Mouse (Mus musculus) stomach, postnatal 0 days (tissue): Measurements from ENCODE around the gene Jak1. TPM values are rescaled to one million over a fixed set of nuclear protein-coding genes. Genes with fewer than 3 reads are reported as not detected.
A peak's percentile ranks its signal among the peaks of the same experiment; 100 is the strongest.

ENCODE experiments used
- ATAC-seq: fragments of 200-750 bp; cut with Nextera tagmentation; 2 replicates; pipeline ENCODE4 v1.8.0; 2017; ENCODE audit not compliant: low FRiP score, low TSS enrichment
- DNase-seq: peaks from one replicate; pipeline ENCODE4 v3.0.0-alpha.2; 2016; ENCODE audit warnings: low spot score
- H3K27ac ChIP-seq: fragments of 300-500 bp; sonication (generic); replicated peaks from 2 replicates; pipeline ENCODE4 v1.5.1; 2014; ENCODE audit warnings: mild to moderate bottlenecking, control low read depth
- H3K27me3 ChIP-seq: fragments of 300-500 bp; sonication (generic); 2 replicates; pipeline ENCODE4 v1.6.1; 2014; ENCODE audit warnings: low read length; ENCODE audit not compliant: control insufficient read depth, insufficient read depth
- H3K36me3 ChIP-seq: fragments of 300-500 bp; sonication (generic); 2 replicates; pipeline ENCODE4 v1.6.1; 2014; ENCODE audit warnings: low read length, mixed read lengths; ENCODE audit not compliant: control insufficient read depth, insufficient read depth
- H3K4me1 ChIP-seq: fragments of 300-500 bp; sonication (generic); replicated peaks from 2 replicates; pipeline ENCODE4 v1.6.1; 2014; ENCODE audit warnings: antibody characterized with exemption; ENCODE audit not compliant: control insufficient read depth, insufficient read depth
- H3K4me2 ChIP-seq: fragments of 300-500 bp; sonication (generic); replicated peaks from 2 replicates; pipeline ENCODE4 v1.6.1; 2014; ENCODE audit warnings: low read depth, mild to moderate bottlenecking, control low read depth, moderate library complexity
- H3K4me3 ChIP-seq: fragments of 300-500 bp; sonication (generic); 2 replicates; pipeline ENCODE4 v1.5.1; 2014; ENCODE audit warnings: low read depth, low read length, control low read depth
- H3K9ac ChIP-seq: fragments of 300-500 bp; sonication (generic); 2 replicates; pipeline ENCODE4 v1.6.1; 2014; ENCODE audit warnings: mild to moderate bottlenecking, low read length, control low read depth, mixed read lengths
- H3K9me3 ChIP-seq: fragments of 300-500 bp; sonication (generic); 2 replicates; pipeline ENCODE4 v1.6.1; 2016; ENCODE audit warnings: low read length; ENCODE audit not compliant: control insufficient read depth
- CTCF ChIP-seq: IDR thresholded peaks from 2 replicates; pipeline ENCODE4 v1.5.1; 2016; ENCODE audit warnings: antibody characterized with exemption, low read depth, mild to moderate bottlenecking, moderate library complexity
- EP300 ChIP-seq: optimal IDR thresholded peaks from 2 replicates; pipeline ENCODE3; 2016; ENCODE audit warnings: antibody characterized with exemption
- WGBS: fragments of 180-500 bp; shearing (Covaris S2); extraction: QIAGEN DNeasy Blood & Tissue Kit; methylation state at CpG from one replicate; pipeline ENCODE4 v1.1.7; 2014; 5-methylcytosine and 5-hydroxymethylcytosine counted together
- polyA plus RNA-seq: library from polyadenylated mRNA; unstranded; fragments of >200 nt; fragmentation: Nextera tagmentation; extraction: Ambion mirVana; gene quantifications from 2 replicates; pipeline ENCODE4 v1.2.1, GENCODE M21; 2015

Jak1 gene
- polyA plus RNA-seq, 1 experiment from 2014 or later: 34.1 TPM

DNA sequence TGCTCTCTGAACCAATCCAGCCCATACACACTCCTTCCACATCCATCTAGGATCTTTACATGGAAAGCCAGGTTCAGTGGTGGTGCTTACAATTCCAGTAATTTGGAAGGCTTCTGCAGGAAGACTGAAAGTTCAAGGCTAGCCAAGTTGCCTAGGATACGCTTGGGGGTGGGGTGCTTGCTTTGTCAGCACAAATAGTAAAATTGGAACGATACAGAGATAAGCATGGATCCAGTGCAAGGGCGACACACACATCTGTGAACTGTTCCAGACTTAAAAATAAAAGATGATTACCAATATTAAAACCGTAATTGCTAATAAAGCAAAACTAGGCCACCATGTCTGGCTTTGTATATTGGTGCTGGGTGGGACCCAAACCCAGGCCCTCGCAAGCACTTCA, 78.5 kb downstream of the Jak1 start:
- DNase-seq (no peak), ATAC-seq (no peak)
- Histone ChIP-seq H3K4me3 (no peak overlapping the region), H3K27me3 (no peaks in the 10 kb centered on the region), H3K9ac (no peak overlapping the region), H3K9me3 (no peaks in the 10 kb centered on the region), H3K4me2 (no peak overlapping the region), H3K36me3 (peaks cover 9% of the 10 kb centered on the region), H3K27ac (no peak overlapping the region), H3K4me1 (no peaks in the 10 kb centered on the region)
- WGBS: 74% methylated on average over 5 of the region's 5 CpGs
- TF ChIP-seq CTCF: no peak

- WGBS: 41% methylated on average over 3 of the region's 3 CpGs
- Histone ChIP-seq H3K27me3 (no peaks in the 10 kb centered on the region), H3K9ac (no peak overlapping the region), H3K4me2 (no peak overlapping the region), H3K36me3 (peaks cover 12% of the 10 kb centered on the region), H3K4me3 (no peak overlapping the region), H3K27ac (no peak overlapping the region), H3K4me1 (no peaks in the 10 kb centered on the region), H3K9me3 (no peaks in the 10 kb centered on the region)
- no peak for DNase-seq
- ATAC-seq: no peak
- TF ChIP-seq CTCF (no peak), EP300 (no peak)
Observed at GRCm38 (mm10) chr4:101185216-101185615, 79.9 kb downstream of the Jak1 start.

GRCm38 (mm10) chr4:101182603-101183011, 82.5 kb downstream of the Jak1 start:
- TF ChIP-seq EP300: no peak
- no peak for TF ChIP-seq CTCF
- Histone ChIP-seq H3K4me1 (no peaks in the 10 kb centered on the region), H3K9ac (no peak overlapping the region), H3K27ac (no peak overlapping the region), H3K9me3 (no peaks in the 10 kb centered on the region), H3K27me3 (no peaks in the 10 kb centered on the region), H3K4me3 (no peak overlapping the region), H3K4me2 (no peak overlapping the region), H3K36me3 (peaks cover 16% of the 10 kb centered on the region)
- WGBS: 50% methylated on average over 9 of the region's 9 CpGs
- DNase-seq: no peak
- ATAC-seq: peak; percentile 49; the same call in 1 of the 2 replicates

DNA sequence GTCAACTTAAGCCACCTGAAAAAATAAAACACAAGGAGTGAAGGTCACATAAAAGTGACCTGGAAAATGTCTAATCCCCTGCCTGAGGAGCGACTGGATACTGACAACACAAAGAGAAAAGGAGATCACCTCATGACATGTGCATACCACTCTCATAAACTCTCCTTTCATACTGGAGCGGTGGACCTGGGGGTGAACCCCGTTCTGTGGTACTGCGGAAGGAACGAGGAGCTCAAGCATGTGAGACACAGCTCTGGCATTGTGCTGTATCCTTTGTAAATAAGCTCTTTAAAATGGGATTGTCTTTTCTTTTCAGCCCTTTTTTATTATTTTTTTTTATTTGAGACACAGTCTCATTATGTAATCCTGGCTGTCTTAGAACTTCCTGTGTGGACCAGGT, 84.4 kb downstream of the Jak1 start:
- ATAC-seq: no peak
- TF ChIP-seq CTCF (no peak), EP300 (no peak)
- no peaks in the 10 kb centered on the region for H3K9me3 ChIP-seq
- no peak for DNase-seq
- H3K27me3 ChIP-seq: no peaks in the 10 kb centered on the region
- 68% methylated on average over 5 of the region's 5 CpGs for WGBS
- H3K4me2 ChIP-seq: no peak overlapping the region
- H3K36me3 ChIP-seq: peaks cover 18% of the 10 kb centered on the region
- H3K9ac ChIP-seq: no peak overlapping the region
- no peaks in the 10 kb centered on the region for H3K4me1 ChIP-seq
- no peak overlapping the region for H3K27ac ChIP-seq
- H3K4me3 ChIP-seq: no peak overlapping the region

DNA sequence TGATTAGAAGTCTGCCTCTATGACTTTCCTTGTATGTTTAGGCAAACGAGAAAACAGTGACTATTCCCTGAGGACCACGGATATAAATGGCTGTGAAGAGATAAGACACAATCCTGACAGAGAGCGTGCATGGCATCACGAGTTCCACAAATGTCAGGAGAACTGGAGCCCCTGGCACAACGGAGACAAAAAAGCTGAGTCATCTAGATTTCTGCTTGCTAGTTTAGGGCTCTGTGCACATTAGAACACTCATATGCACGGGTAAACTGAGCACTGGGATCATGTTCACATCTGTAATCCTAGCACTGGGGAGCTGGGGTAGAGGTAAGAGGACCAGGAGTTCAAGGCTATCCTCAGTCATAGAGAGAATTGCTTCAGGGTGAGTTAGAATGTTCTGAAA, 85.2 kb downstream of the Jak1 start:
- Histone ChIP-seq H3K36me3 (peaks cover 21% of the 10 kb centered on the region), H3K4me1 (no peaks in the 10 kb centered on the region), H3K4me2 (no peak overlapping the region), H3K27ac (no peak overlapping the region), H3K9me3 (no peaks in the 10 kb centered on the region), H3K4me3 (no peak overlapping the region), H3K9ac (no peak overlapping the region), H3K27me3 (no peaks in the 10 kb centered on the region)
- WGBS: 69% methylated on average over 6 of the region's 6 CpGs
- DNase-seq: no peak
- TF ChIP-seq CTCF (no peak), EP300 (no peak)
- no peak for ATAC-seq

DNA sequence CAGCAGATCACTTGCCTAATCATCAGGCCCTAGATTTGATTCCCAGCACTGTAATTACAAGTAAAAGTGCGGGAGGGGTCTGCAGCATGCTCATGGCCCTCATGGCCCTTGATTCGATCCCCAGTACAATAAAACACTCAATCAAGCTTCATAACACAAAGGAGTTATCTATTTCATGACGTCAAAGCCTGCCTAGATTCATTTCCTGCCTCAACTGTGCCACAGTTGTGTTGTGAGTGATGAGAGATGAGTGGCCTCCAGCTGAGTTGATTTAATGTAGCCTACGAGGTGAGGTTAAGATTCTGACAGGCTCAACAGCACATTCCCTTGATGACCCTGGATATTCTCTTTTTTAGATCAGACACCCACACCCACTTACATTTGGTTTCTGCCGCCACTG, 86.0 kb downstream of the Jak1 start:
- Histone ChIP-seq H3K36me3 (peaks cover 22% of the 10 kb centered on the region), H3K4me2 (no peak overlapping the region), H3K27ac (no peak overlapping the region), H3K4me3 (no peak overlapping the region), H3K4me1 (no peaks in the 10 kb centered on the region), H3K27me3 (no peaks in the 10 kb centered on the region), H3K9me3 (no peaks in the 10 kb centered on the region), H3K9ac (no peak overlapping the region)
- TF ChIP-seq EP300 (no peak), CTCF (no peak)
- ATAC-seq: no peak
- no peak for DNase-seq
- 79% methylated on average over 5 of the region's 5 CpGs for WGBS
